Mouse (Mus musculus) lung, embryonic 15.5 days (tissue): Measurements from ENCODE around the gene Tars2. TPM values are rescaled to one million over a fixed set of nuclear protein-coding genes. Genes with fewer than 3 reads are reported as not detected.
A peak's percentile ranks its signal among the peaks of the same experiment; 100 is the strongest.
"Not testable (repeated sequence)": the region's sequence is repeated elsewhere in the genome, so short reads cannot be mapped to it uniquely, and the experiment has no call there.

Source experiments
- ATAC-seq: fragments of 200-750 bp; cut with Nextera tagmentation; 2 replicates; pipeline ENCODE4 v1.8.0; 2017; ENCODE audit warnings: moderate number of reproducible peaks, borderline replicate concordance; ENCODE audit not compliant: low FRiP score, low TSS enrichment; ENCODE audit errors: extremely low read depth
- H3K27ac ChIP-seq: fragments of 300-500 bp; sonication (generic); 2 replicates; pipeline ENCODE4 v1.5.1; 2015; ENCODE audit warnings: moderate library complexity, mild to moderate bottlenecking, inconsistent platforms
- H3K27me3 ChIP-seq: fragments of 300-500 bp; sonication (generic); 2 replicates; pipeline ENCODE4 v1.6.1; 2015; ENCODE audit warnings: inconsistent platforms
- H3K36me3 ChIP-seq: fragments of 300-500 bp; sonication (generic); 2 replicates; pipeline ENCODE4 v1.6.1; 2015; ENCODE audit warnings: inconsistent platforms
- H3K4me1 ChIP-seq: fragments of 300-500 bp; sonication (generic); 2 replicates; pipeline ENCODE4 v1.6.1; 2015; ENCODE audit warnings: inconsistent platforms
- H3K4me2 ChIP-seq: fragments of 300-500 bp; sonication (generic); 2 replicates; pipeline ENCODE4 v1.6.1; 2015; ENCODE audit warnings: inconsistent platforms, mild to moderate bottlenecking, moderate library complexity
- H3K4me3 ChIP-seq: fragments of 300-500 bp; sonication (generic); 2 replicates; pipeline ENCODE4 v1.5.1; 2015; ENCODE audit warnings: mild to moderate bottlenecking, inconsistent platforms
- H3K9ac ChIP-seq: fragments of 300-500 bp; sonication (generic); 2 replicates; pipeline ENCODE4 v1.6.1; 2015; ENCODE audit warnings: inconsistent platforms
- H3K9me3 ChIP-seq: fragments of 300-500 bp; sonication (generic); 2 replicates; pipeline ENCODE4 v1.6.1; 2016; ENCODE audit warnings: inconsistent platforms
- WGBS: fragments of 180-500 bp; shearing (Covaris S2); methylation state at CpG from one replicate; pipeline ENCODE4 v1.1.7; 2015; 5-methylcytosine and 5-hydroxymethylcytosine counted together
- microRNA-seq: library from miRNA; unstranded; fragments of <30 nt; microRNA quantifications from one replicate; pipeline ENCODE4, GENCODE M21; 2016
- polyA plus RNA-seq: library from polyadenylated mRNA; unstranded; fragments of >200 nt; fragmentation: Nextera tagmentation; extraction: Ambion mirVana; gene quantifications from 2 replicates; pipeline ENCODE4 v1.2.1, GENCODE M21; 2015

Gene Tars2
- polyA plus RNA-seq, 1 experiment from 2014 or later: 51.8 TPM

DNA sequence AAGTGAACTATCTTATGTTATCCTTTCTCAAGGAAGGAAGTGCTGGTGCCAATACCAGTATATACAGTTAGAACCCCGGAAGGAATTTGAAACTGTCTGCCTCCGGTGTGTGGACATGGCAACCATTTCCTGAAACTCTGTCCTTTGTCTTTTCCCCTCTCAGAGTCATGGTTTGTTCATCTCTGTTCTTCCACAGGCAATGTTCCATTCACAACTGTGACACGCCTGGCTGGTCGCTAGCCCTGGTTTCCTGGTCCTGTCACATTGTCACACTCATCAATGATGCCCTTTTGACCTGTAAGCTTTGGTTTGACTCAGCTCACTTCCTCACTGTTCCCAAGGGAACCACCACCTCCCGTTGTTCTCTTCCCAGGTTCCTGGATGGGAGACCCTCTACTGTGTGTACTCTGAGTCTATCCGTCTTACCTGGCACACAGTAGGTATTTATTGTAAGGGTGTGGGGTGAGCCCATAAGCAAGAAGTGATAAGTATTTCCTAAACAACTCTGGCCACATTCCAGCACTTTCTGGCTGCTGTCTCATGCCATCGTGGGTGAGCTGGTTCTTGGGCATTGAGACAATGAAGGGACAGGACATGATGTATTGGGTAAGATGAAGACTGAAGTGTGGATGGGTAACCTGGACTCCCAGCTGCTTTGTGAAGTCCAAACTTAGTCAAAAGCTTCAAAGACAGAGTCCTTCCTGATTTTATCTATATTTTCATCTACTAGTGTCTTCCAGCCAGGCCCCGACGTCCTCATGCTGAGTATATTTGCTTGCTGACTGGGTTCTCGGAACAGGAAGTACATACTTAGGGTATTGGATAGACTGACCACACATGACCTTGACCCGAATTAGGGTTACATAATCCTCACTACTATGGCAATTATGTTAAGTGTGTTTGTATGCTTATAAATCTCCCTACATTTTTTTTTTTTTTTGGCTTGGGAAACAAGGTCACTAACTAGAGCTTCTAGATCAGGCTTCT is 65.9 kb downstream of the Tars2 start:
- H3K27ac ChIP-seq: peak overlapping the region; percentile 18; the same call in 1 of the 2 replicates
- H3K9ac ChIP-seq: no peak overlapping the region
- no peak overlapping the region for H3K4me3 ChIP-seq
- H3K36me3 ChIP-seq: no peaks in the 10 kb centered on the region
- H3K27me3 ChIP-seq: no peaks in the 10 kb centered on the region
- ATAC-seq: no peak
- H3K9me3 ChIP-seq: no peaks in the 10 kb centered on the region
- H3K4me2 ChIP-seq: no peak overlapping the region
- peaks cover 36% of the 10 kb centered on the region for H3K4me1 ChIP-seq
- 46% methylated on average over 11 of the region's 11 CpGs for WGBS

DNA sequence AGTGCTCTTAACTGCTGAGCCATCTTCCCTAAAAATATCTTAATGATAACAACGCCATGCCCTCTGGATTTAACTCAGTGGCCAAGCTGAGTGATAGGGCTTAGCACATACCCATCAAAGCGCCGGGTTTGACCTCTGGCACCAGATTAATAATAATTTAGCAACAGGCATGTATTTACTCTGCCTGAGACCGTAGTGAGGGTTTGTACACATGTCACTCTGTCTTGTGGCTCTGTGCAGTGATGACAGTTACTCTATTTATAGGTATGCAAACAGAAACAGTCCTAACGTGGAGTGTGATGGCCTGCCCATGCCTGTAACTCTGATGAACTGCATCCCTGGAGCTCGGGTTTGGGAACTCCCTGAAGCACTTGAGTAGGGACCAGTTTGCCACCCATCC is 67.3 kb downstream of the Tars2 start:
- Histone ChIP-seq H3K4me2 (no peak overlapping the region), H3K9ac (no peak overlapping the region), H3K4me3 (no peak overlapping the region), H3K27me3 (no peaks in the 10 kb centered on the region), H3K27ac (no peak overlapping the region), H3K4me1 (peaks cover 50% of the 10 kb centered on the region), H3K36me3 (no peaks in the 10 kb centered on the region), H3K9me3 (no peaks in the 10 kb centered on the region)
- ATAC-seq: no peak
- 60% methylated on average over 6 of the region's 6 CpGs for WGBS

DNA sequence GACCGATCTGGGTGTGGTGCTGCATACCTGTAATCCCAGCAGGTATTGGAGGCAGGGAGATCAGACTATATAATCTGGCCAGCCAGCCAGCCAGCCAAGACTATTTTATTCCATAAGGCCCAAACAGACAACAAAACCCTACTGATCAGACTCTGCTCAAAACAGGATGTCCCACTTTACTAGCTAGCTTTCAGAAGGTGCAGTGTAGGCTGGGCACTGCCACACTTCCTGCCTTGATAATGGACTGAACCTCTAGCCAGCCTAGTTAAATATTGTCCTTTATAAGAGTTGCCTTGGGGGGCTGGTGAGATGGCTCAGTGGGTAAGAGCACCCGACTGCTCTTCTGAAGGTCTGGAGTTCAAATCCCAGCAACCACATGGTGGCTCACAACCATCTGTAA is 69.5 kb downstream of the Tars2 start:
- ATAC-seq, H3K4me2 ChIP-seq: not testable (repeated sequence)
- 92% methylated on average over 2 of the region's 2 CpGs for WGBS

More for the DNA sequence above, 69.5 kb downstream of the Tars2 start:
- peaks cover 60% of the 10 kb centered on the region for H3K4me1 ChIP-seq
- H3K36me3 ChIP-seq, H3K9ac ChIP-seq, H3K9me3 ChIP-seq, H3K4me3 ChIP-seq, H3K27me3 ChIP-seq: not testable (repeated sequence)
- peak overlapping the region; percentile 84; the same call in 1 of the 2 replicates for H3K27ac ChIP-seq

Small RNA genes within 50 kb of the gene (microRNA-seq; reads per million reads assigned to microRNA genes)
- not detected for gene Mir7014

Other genes starting within 250 kb of the Tars2 start
- 24.2 and 30.4 TPM in 2 replicates for gene Ctss, start 233.4 kb downstream of the Tars2 start, polyA plus RNA-seq
- 0.10 TPM in 1 of 2 replicates, not detected in the other for gene Hormad1, start 200.5 kb downstream of the Tars2 start, polyA plus RNA-seq
- gene Golph3l, start 171.3 kb downstream of the Tars2 start, polyA plus RNA-seq: 32.3 and 33.6 TPM in 2 replicates
- gene Ensa, start 135.2 kb downstream of the Tars2 start, polyA plus RNA-seq: 65.3 and 69.2 TPM in 2 replicates
- 64.5 and 65.2 TPM in 2 replicates for gene Mcl1, start 101.4 kb downstream of the Tars2 start, polyA plus RNA-seq
- 3.1 and 5.7 TPM in 2 replicates for gene Adamtsl4, start 72.3 kb downstream of the Tars2 start, polyA plus RNA-seq
- gene Ecm1, start 20.6 kb downstream of the Tars2 start, polyA plus RNA-seq: 16.9 and 20.4 TPM in 2 replicates
- gene Rprd2, start 58.7 kb upstream of the Tars2 start, polyA plus RNA-seq: 20.5 and 21.3 TPM in 2 replicates
- 49.3 and 51.0 TPM in 2 replicates for gene Prpf3, start 95.7 kb upstream of the Tars2 start, polyA plus RNA-seq
- gene Mrps21, start 111.3 kb upstream of the Tars2 start, polyA plus RNA-seq: 305 and 336 TPM in 2 replicates
- gene Ciart, start 122.0 kb upstream of the Tars2 start, polyA plus RNA-seq: 4.9 and 5.2 TPM in 2 replicates
- gene BC028528, start 131.8 kb upstream of the Tars2 start, polyA plus RNA-seq: 69.8 and 76.9 TPM in 2 replicates
- 37.9 and 47.4 TPM in 2 replicates for gene Aph1a, start 133.8 kb upstream of the Tars2 start, polyA plus RNA-seq
- 11.6 and 11.9 TPM in 2 replicates for gene Car14, start 144.5 kb upstream of the Tars2 start, polyA plus RNA-seq
- 222 and 233 TPM in 2 replicates for gene Anp32e, start 169.0 kb upstream of the Tars2 start, polyA plus RNA-seq
- 36.0 and 38.2 TPM in 2 replicates for gene Plekho1, start 235.8 kb upstream of the Tars2 start, polyA plus RNA-seq